16 mouse cellular contexts compared by ENCODE assay signal in the genomic region with DNA sequence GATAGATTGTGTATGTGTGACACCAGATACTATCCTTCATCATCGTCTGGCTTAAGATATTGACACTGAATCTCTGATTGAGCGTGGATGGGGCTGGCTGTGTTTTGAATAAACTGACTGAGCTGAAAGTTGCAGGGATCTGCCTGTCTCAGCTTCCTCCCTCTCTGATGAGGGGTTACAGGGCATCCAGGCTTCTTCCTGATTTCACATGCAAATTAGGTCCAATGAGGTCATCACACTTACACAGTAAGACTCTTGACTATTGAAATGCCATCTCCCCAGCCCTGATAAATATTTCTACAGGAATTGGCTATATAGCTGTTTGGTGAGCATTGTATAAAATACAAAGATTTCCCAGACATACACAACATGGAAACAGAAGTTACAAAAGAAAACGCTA.
"Had no signal": no experiment of that assay in that cellular context is flagged by ENCODE, and none has a peak within 500 bp of the region (broad histone marks: within the 10 kb centered on the region; RNA-seq: fewer than 3 reads in every experiment).

No protein-coding gene starts in this region.

- H3K27me3 ChIP-seq: lung, embryonic 15.5 days; megakaryocyte, embryonic 14.5 days; midbrain, embryonic 13.5 days; midbrain, embryonic 15.5 days; neural tube, embryonic 12.5 days; stomach, embryonic 15.5 days had no signal

- H3K36me3 ChIP-seq: lung, embryonic 15.5 days; midbrain, embryonic 13.5 days; midbrain, embryonic 15.5 days; neural tube, embryonic 12.5 days; stomach, embryonic 15.5 days had no signal

- H3K4me2 ChIP-seq: lung, embryonic 15.5 days; midbrain, embryonic 11.5 days; midbrain, embryonic 13.5 days; midbrain, embryonic 15.5 days; neural tube, embryonic 12.5 days; stomach, embryonic 15.5 days had no signal

- H3K4me3 ChIP-seq: lung, embryonic 15.5 days; megakaryocyte, embryonic 14.5 days; midbrain, embryonic 13.5 days; midbrain, embryonic 15.5 days; neural tube, embryonic 12.5 days; stomach, embryonic 15.5 days had no signal

- H3K9ac ChIP-seq: lung, embryonic 15.5 days; midbrain, embryonic 13.5 days; midbrain, embryonic 15.5 days; neural tube, embryonic 12.5 days; stomach, embryonic 15.5 days had no signal

- H3K9me3 ChIP-seq: lung, embryonic 15.5 days; midbrain, embryonic 13.5 days; midbrain, embryonic 15.5 days; neural tube, embryonic 12.5 days; stomach, embryonic 15.5 days had no signal

- H3K27ac ChIP-seq: lung, embryonic 15.5 days; macrophage; midbrain, embryonic 13.5 days; midbrain, embryonic 15.5 days; neural tube, embryonic 12.5 days; stomach, embryonic 15.5 days; stomach, postnatal 0 days had no signal

- DNase-seq: lung, adult 2 months; lung, postnatal 14 days; right cerebral cortex, postnatal 14 days; thymus, adult 2 months; thymus, postnatal 25 days; thymus, postnatal 4 days had no signal

- ATAC-seq: lung, postnatal 0 days; midbrain, embryonic 13.5 days; midbrain, embryonic 15.5 days had no signal

- H3K4me1 ChIP-seq: megakaryocyte, embryonic 14.5 days; midbrain, embryonic 13.5 days; neural tube, embryonic 12.5 days; stomach, embryonic 15.5 days had no signal
